Mouse (Mus musculus) right cerebral cortex, adult 2 months (tissue): Measurements from ENCODE around the gene Ccdc110.

ENCODE experiments used
- DNase-seq, 2 experiments: peaks; one replicate each; pipeline ENCODE4 v3.0.0; 2021 to 2022; ENCODE audit warnings: low spot score in 2 of 2

Gene Ccdc110

DNA sequence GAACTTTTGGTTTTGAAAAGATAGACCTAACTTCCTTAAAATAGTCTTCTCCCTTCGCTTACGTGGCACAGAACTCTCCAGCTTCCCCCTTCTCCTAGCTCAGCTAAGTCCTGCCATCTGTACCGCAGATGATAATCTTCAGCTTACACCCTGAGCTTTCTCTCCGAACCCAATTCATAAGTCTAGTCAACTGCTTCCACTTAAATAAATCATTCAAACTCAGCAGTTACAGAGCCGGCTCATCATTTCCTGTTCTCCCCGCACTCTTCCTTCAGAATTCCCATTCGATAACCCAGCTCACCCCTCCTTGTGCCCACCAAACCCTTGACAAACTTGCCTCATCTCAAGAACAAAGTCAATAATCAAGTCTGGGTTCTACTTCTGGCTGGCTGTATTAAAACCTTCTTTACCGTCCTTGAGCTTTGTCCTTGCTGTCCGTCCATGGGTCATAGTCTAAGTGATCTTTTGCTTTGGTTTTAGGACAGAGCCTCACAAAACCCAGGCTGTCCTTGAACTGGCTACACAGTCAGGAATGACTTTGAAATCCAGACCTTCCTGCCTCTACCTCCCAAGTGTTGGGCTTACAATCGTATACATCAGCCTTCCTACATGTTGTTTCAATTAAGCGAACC, 41.5 kb downstream of the Ccdc110 start:
- DNase-seq = no peak

DNA sequence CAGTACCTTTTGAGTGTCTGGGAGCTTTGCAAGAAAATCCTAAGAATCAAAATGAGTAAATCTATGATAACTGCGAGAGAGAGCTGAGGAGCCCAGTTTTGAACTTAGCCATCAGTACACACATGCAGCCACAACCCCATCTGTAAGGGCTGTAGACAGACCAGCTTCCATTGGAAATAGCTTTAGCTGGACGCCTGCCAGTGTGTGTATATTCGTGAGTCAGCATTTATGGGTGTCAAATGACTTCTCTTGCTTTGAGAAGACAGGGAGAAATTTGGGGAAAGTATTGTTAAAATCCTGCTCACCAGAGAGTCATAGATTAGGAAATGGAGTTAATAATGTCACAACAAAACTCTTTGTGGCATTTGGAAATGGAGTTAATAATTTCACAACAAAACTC, 52.2 kb downstream of the Ccdc110 start:
- DNase-seq = no peak

DNA sequence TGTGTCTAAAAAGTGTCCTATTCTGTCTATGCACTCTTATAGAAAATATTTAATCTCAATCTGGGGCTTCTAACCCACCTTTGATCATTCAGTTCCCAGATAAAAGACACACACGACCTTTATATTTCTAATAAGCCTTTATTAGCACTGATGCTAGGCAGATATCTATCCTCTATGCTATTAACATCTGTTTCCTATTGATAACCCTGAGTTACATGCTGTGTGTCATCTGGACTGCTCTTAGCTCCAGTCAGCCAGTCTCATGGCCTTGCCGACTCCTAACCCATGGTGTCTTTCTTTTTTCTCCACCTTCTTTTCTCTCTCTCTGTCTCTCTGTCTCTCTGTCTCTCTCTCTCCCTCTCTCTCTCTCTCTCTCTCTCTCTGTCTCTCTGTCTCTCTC, 53.8 kb downstream of the Ccdc110 start:
- no peak for DNase-seq

DNA sequence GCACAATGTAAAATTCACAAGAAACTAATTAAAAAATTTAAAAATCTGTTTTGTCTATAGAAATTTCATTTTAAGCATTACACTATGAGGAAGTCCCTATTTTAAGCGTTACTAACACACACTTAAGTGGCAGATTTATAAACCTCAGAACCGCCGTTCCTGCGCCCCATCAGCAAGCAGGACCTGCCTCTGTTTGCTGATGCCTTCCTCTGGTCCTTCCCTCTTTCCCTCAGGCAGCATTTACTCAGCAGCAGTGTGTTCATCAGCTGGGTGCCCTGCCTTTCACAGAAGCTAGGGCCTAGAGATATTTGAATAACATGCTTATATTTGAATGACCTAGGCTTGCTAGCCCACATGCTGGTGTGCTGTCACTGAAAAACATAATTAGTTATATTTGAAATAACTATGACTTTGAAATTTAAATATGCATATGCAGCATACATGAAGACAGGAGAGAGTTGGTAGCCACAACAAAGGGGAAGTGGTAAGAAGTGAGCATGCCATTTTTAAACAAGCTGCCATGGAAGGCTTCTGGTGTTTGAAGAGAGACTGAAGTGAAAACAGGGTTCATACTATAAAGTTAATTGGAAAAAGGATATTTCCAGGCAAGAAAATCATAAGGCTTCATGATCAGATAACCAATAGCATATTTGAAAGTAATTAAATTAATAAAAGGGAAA, 56.4 kb downstream of the Ccdc110 start:
- DNase-seq = no peak
